Mouse (Mus musculus) heart, embryonic 10.5 days (tissue): ENCODE data around the gene Nat8f3. TPM values are rescaled to one million over a fixed set of nuclear protein-coding genes. Genes with fewer than 3 reads are reported as not detected.

Experiments
- microRNA-seq: library from miRNA; unstranded; fragments of <30 nt; microRNA quantifications from one replicate; pipeline ENCODE4, GENCODE M21; 2017
- polyA plus RNA-seq: library from polyadenylated mRNA; unstranded; fragments of >200 nt; fragmentation: Nextera tagmentation; extraction: Ambion mirVana; gene quantifications from 2 replicates; pipeline ENCODE4 v1.2.1, GENCODE M21; 2016

Gene Nat8f3
- polyA plus RNA-seq, 1 experiment from 2014 or later: 0.33 TPM

Small RNA genes lying within 50 kb of the gene (microRNA-seq; reads per million reads assigned to microRNA genes)
- gene Gm27317 (not detected), gene Mir6375 (not detected)

Other genes with a start within 250 kb of the Nat8f3 start
- gene Alms1, start 178.2 kb downstream of the Nat8f3 start, polyA plus RNA-seq: 4.4 and 5.5 TPM in 2 replicates
- gene Nat8f7, start 52.5 kb downstream of the Nat8f3 start, polyA plus RNA-seq: 0.09 TPM in 1 of 2 replicates, not detected in the other
- not detected in 2 replicates for gene Nat8f6, start 55.2 kb upstream of the Nat8f3 start, polyA plus RNA-seq
- not detected in 2 replicates for gene Nat8f5, start 55.2 kb upstream of the Nat8f3 start, polyA plus RNA-seq
- not detected in 2 replicates for gene Nat8, start 66.3 kb upstream of the Nat8f3 start, polyA plus RNA-seq
- gene Nat8f2, start 103.4 kb upstream of the Nat8f3 start, polyA plus RNA-seq: not detected in 2 replicates
- 1.5 and 2.5 TPM in 2 replicates for gene Nat8f4, start 139.1 kb upstream of the Nat8f3 start, polyA plus RNA-seq
- gene Tprkb, start 146.1 kb upstream of the Nat8f3 start, polyA plus RNA-seq: 24.5 and 28.8 TPM in 2 replicates
- gene Nat8f1, start 149.9 kb upstream of the Nat8f3 start, polyA plus RNA-seq: 4.3 and 5.8 TPM in 2 replicates
- gene Dusp11, start 195.9 kb upstream of the Nat8f3 start, polyA plus RNA-seq: 38.0 and 39.9 TPM in 2 replicates